Mouse (Mus musculus) forebrain, embryonic 12.5 days (tissue): Measurements from ENCODE around the gene Mdh1b. TPM values are rescaled to one million over a fixed set of nuclear protein-coding genes. Genes with fewer than 3 reads are reported as not detected.

ENCODE experiments used
- polyA plus RNA-seq: library from polyadenylated mRNA; unstranded; fragments of >200 nt; fragmentation: Nextera tagmentation; extraction: Ambion mirVana; gene quantifications from 2 replicates; pipeline ENCODE4 v1.2.1, GENCODE M21; 2016

Mdh1b gene
- polyA plus RNA-seq, 1 experiment from 2014 or later: 0.42 TPM

Other genes starting within 250 kb of the Mdh1b start
- gene Gm39653, start 114.3 kb downstream of the Mdh1b start, polyA plus RNA-seq: not detected in 2 replicates
- gene Dytn, start 43.4 kb downstream of the Mdh1b start, polyA plus RNA-seq: not detected in 2 replicates
- gene Fastkd2, start 296 bp upstream of the Mdh1b start, polyA plus RNA-seq: 57.7 and 69.3 TPM in 2 replicates
- gene 4933402D24Rik, start 38.9 kb upstream of the Mdh1b start, polyA plus RNA-seq: 0.33 and 0.38 TPM in 2 replicates